Mouse (Mus musculus) cortical plate, adult 2 months (tissue): ENCODE results near the gene Lrrc71. TPM values are rescaled to one million over a fixed set of nuclear protein-coding genes. Genes with fewer than 3 reads are reported as not detected.

ENCODE experiments used
- H3K27ac ChIP-seq: fragments of 200-500 bp; 2 replicates; pipeline ENCODE4 v1.5.1; 2012; ENCODE audit warnings: low read length, control low read depth, inconsistent platforms; ENCODE audit not compliant: insufficient read depth
- H3K4me1 ChIP-seq: fragments of 200-500 bp; 2 replicates; pipeline ENCODE4 v1.6.1; 2011; ENCODE audit warnings: low read length; ENCODE audit not compliant: control insufficient read depth, insufficient read depth
- H3K4me3 ChIP-seq: fragments of 200-500 bp; 2 replicates; pipeline ENCODE4 v1.5.1; 2011; ENCODE audit warnings: mild to moderate bottlenecking, low read length, control low read depth; ENCODE audit not compliant: insufficient read depth
- CTCF ChIP-seq: fragments of 200-500 bp; IDR thresholded peaks from 2 replicates; pipeline ENCODE4 v1.5.1; 2011; ENCODE audit warnings: mild to moderate bottlenecking, control low read depth, low read length; ENCODE audit not compliant: insufficient read depth; ENCODE audit errors: extremely low read depth
- POLR2A ChIP-seq: fragments of 200-500 bp; IDR thresholded peaks from 2 replicates; pipeline ENCODE4 v1.6.1; 2011; ENCODE audit warnings: mild to moderate bottlenecking, low read length, control low read depth; ENCODE audit not compliant: insufficient read depth; ENCODE audit errors: extremely low read depth
- polyA plus RNA-seq: library from polyadenylated mRNA; depleted of rRNA; stranded (reverse); fragments of >200 nt; gene quantifications from 2 replicates; pipeline ENCODE4 v1.2.3, GENCODE M21; 2012

Lrrc71 gene
- polyA plus RNA-seq, 1 experiment = 0.81 TPM

DNA sequence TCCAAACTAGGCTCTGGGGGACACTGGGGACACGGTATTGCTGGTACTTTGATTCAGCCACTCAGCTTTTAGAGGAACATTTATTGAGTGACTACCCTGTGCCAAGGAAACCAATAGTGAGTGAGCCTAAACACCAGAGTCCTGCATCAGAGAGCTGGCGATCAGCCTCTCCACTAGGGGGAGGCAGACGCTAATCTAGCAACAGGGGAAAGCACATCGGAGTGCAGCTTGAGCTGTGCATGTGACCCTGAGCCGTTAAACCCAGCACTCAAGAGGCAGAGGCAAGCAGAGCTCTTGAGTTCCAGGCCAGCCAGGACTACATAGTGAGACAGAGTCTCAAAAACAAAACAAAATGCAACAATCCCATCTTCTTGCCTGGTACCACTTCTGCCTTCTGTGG is 611 bp upstream of the Lrrc71 start:
- Histone ChIP-seq H3K27ac (no peak overlapping the region), H3K4me1 (no peaks in the 10 kb centered on the region), H3K4me3 (no peak overlapping the region)
- peak; percentile 92 for TF ChIP-seq CTCF
- TF ChIP-seq POLR2A = no peak

DNA sequence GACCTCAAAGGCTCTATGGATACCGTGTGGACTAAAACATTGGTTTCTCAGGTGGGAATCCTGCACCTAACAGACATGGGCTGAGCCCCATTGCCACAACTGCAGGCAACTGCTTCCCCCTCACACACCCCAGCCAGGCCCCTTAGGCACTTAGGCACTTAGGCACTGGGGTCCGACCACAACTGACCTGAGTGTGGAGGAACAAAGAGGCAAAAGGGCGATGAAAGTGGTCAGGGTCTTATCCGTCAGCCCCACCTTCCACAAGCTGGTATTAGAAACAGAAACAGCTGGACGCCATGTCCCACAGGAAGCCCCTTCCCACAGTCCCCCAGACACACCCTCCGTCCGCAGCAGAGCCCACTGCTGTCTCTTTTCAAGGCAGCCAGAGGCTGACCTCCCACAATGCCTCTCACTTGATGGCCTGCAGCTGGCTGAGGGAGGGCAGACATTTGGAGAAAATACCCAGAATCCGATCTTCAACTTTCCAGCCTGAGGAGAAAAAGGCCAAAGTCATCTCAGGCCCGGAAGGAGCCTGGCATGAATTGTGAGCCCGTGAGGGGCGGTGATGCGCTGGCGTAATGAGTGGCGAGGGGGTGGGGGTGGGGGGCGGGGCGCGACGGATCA is 3.3 kb downstream of the Lrrc71 start:
- TF ChIP-seq CTCF (no peak), POLR2A (no peak)
- no peak overlapping the region for H3K4me3 ChIP-seq
- no peak overlapping the region for H3K27ac ChIP-seq
- H3K4me1 ChIP-seq = no peaks in the 10 kb centered on the region

DNA sequence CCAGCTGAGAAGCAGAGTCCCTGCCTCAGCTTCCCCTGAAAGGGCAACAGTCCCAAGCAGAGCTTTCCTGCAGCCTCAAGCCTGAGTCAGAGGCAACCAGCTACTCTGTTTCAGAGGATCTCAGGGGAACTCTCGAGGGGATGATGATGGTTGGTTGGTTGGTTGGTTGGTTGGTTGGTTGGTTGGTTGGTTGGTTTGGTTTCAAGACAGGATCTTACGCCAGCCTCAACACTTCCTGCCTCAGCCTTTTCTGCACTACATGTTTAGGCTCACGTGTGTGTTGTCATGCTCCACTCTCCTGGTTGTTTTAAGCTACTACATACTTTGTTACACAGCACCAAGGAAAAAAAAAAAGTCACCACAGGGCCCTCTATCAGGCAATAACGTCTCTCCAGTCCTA is 4.5 kb downstream of the Lrrc71 start:
- TF ChIP-seq CTCF (no peak), POLR2A (no peak)
- H3K4me3 ChIP-seq = no peak overlapping the region
- no peaks in the 10 kb centered on the region for H3K4me1 ChIP-seq
- H3K27ac ChIP-seq = no peak overlapping the region

DNA sequence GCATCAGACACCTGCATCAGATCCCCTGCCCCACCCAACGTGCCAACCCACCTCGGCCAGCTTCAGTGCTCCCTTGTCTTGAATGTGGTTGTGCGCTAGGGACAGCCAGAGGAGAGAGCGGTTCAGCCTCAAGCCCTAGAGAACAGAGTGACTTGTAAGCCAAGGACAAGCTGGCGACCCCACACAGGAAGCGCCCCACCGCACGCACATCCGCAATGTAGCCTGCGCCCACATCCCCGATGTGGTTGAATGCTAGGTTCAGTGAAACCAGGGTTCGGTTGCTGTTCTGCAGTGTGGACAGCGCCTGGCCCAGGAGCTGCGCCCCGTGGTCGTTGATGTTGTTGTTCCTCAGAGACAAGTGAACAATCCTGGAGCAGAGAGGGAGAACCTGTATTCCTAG is 5.7 kb downstream of the Lrrc71 start:
- TF ChIP-seq CTCF = no peak
- TF ChIP-seq POLR2A = no peak
- H3K4me1 ChIP-seq = no peaks in the 10 kb centered on the region
- H3K27ac ChIP-seq = no peak overlapping the region
- H3K4me3 ChIP-seq = no peak overlapping the region

DNA sequence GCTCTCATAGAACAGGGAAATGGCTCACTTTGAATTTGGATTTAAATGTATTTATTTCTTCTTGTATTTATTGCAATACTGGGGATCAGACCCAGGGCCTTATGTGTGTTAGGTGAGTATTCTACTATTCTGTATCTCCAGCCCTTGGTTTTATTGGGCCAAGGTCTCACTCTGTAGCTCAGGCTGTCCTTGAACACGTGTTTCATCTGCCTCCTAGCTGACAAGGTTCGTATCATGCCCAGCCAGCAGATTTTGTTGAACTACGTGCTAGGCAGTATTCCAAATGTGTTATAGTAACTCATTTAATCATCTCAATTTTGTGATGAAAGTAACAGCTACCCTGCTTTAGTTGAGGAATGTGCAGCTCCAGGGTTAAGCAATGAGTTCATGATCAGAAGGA is 6.4 kb downstream of the Lrrc71 start:
- Histone ChIP-seq H3K4me1 (no peaks in the 10 kb centered on the region), H3K27ac (no peak overlapping the region), H3K4me3 (no peak overlapping the region)
- TF ChIP-seq POLR2A (no peak), CTCF (no peak)

DNA sequence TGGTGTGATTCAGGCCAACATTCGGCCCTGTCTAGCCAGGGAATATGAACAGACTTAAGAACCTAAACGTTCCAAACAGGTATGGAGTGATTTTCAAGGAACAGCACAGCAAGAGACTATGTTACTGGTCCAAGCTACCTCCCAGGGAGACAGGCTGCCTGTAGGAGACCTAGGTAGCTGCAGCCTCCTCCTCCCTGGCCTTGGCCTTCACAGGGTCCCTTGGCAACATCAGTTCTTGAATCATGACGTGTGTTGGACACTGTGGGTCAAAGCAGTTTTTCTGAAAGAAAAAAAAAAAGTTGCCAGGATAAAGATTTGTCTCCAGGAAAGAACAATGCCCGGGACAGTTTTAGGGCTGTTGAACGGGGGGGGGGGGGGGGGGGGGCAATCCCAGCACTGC is 9.5 kb downstream of the Lrrc71 start:
- H3K4me3 ChIP-seq = no peak overlapping the region
- H3K4me1 ChIP-seq = no peaks in the 10 kb centered on the region
- no peak overlapping the region for H3K27ac ChIP-seq
- no peak for TF ChIP-seq CTCF

DNA sequence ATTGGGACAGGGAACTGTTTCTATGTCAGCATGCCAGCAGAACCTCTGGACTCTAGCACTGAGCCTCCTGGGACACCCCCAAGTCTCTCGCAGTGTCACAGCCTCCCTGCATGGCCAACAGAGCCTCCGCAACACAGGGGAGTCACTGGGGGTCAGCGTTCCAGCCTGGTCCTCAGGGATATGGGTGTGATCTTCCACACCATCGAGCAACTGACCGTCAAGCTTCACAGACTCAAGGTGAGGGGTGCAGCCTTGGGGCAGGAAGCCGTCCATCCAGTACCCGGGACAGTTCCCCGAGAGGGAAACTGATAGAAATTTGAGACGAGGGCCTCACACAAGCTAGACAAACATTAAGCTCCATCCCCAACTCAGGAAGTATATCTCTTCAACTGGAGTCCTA is 13.1 kb downstream of the Lrrc71 start:
- no peak overlapping the region for H3K27ac ChIP-seq
- TF ChIP-seq CTCF (no peak), POLR2A (no peak)
- no peaks in the 10 kb centered on the region for H3K4me1 ChIP-seq
- no peak overlapping the region for H3K4me3 ChIP-seq

DNA sequence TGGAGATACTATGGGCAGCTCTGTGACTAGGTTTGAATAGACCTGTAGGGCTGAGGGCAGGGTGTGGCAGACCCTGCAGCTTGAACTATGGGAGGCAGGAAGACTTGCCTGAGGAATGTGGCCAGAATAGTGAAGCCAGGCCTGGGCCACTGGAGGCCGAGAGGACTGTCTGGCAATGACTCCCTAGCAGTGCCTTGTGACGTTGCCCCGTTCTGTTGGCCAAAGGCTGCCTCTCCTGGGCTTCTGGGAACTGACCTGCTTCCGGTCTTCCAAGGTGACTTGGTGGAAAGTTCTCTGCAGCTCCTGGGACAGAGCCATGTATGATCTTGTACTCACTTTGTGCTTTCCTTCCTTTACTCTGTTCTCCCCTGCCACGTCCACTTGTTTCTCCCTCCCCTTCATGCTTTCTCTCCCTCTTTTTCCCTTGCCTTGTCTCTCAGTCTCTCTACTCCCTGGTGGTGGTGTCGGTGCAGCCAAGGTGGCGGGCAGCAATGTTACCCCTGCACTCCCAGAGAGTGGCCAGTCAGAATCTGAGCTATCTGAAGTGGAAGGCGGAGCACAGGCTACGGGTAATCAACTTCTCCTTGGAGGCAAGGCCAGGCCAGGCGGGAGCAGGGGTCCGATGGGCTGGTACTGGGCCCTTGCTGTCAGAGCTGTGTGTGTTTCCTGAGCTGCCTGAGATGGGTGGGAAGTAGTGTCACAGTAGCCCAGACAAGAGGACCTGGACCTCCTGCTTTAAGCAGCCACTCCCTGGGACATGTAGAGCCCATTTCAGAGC is 14.3 kb downstream of the Lrrc71 start:
- Histone ChIP-seq H3K4me1 (no peaks in the 10 kb centered on the region), H3K27ac (no peak overlapping the region), H3K4me3 (no peak overlapping the region)
- TF ChIP-seq CTCF = no peak
- no peak for TF ChIP-seq POLR2A

DNA sequence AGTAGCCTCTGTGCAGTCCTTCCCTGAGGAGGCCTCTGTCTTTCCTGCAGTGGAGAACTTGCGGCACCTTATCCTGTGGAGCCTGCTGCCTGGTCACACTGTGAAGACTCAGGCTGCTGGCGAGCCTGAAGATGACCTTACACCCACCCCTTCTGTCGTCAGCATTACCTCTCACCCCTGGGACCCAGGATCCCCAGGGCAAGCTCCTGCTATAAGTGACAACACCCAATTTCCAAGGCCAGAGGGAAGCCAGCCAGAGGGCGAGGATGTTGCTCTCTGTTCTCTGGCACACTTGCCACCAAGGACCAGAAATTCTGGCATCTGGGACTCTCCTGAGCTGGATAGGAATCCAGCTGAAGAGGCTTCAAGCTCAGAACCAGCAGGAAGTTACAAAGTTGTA is 15.3 kb downstream of the Lrrc71 start:
- TF ChIP-seq POLR2A (no peak), CTCF (no peak)
- no peak overlapping the region for H3K4me3 ChIP-seq
- H3K27ac ChIP-seq = no peak overlapping the region
- no peaks in the 10 kb centered on the region for H3K4me1 ChIP-seq

DNA sequence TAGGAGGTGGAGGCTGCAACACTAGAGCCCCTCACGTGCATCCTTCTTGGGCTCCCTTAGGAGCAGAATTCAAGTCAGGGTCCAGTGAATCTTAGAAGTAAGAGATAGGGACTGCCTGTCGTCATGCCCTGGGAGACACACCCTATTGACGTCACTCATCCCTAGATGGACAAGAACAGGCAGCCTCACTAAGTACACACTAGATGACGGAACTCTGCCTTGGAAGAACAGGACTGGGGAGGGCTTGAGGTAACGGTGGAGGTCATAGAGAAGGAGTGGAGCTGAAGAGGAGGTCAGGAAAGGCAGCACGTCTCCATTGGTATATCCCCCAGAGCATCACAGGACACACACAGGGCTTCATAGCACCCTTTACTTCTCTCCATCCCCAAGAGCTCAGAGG is 19.7 kb downstream of the Lrrc71 start:
- H3K27ac ChIP-seq = no peak overlapping the region
- H3K4me3 ChIP-seq = no peak overlapping the region
- TF ChIP-seq POLR2A (no peak), CTCF (no peak)
- H3K4me1 ChIP-seq = no peaks in the 10 kb centered on the region
